Mouse (Mus musculus): Measurements from ENCODE around the gene Plscr2. TPM values are rescaled to one million over a fixed set of nuclear protein-coding genes. Genes with fewer than 3 reads are reported as not detected.

Plscr2 gene
- total and polyA plus RNA-seq, 3 experiments: 0.11 to 0.19 TPM; not detected in 1

DNA sequence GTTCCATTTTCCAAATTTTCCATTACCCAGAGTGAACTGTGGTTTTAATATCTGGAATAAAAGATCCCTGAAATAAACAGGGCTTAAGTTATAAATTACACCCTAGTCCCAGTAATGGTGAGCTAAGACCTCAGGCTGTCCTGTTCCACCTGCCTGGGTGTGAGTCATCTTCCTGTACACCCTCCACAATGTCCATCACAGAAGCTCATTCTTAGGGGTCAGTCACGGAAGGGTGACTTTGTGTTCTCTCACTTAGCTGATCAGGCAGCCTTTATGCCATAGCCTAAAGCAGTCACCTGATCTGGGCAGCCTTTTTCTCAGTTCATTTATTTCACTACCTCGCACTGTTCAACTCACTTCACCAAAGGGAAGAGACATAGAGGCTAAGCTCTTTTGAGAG lies 16.8 kb downstream of the Plscr2 start:
- Histone ChIP-seq H3K9ac (ENCODE audit: control insufficient read depth, low read depth, low read length, poor library complexity, severe bottlenecking) (no peak overlapping the region), H3K27me3 (ENCODE audit: control insufficient read depth in 1 of 2, insufficient read depth in 2 of 2, low read length in 2 of 2) (no peaks in the 10 kb centered on the region), H3K4me3 (ENCODE audit: control insufficient read depth in 1 of 2, insufficient read depth in 1 of 2, low read depth in 2 of 2, low read length in 2 of 2) (no peak overlapping the region), H3K4me1 (ENCODE audit: control insufficient read depth in 1 of 2, insufficient read depth in 2 of 2, low read length in 2 of 2) (peaks cover 27 to 31% of the 10 kb centered on the region in 2 experiments), H3K36me3 (ENCODE audit: control insufficient read depth in 1 of 2, insufficient read depth in 2 of 2, low read length in 2 of 2) (peaks cover 0 to 33% of the 10 kb centered on the region in 2 experiments; a peak in 2 of 4 replicates), H3K9me3 (replicated peaks; ENCODE audit: insufficient read depth, low read length) (no peaks in the 10 kb centered on the region), H3K27ac (ENCODE audit: control insufficient read depth, low read depth, low read length) (no peak overlapping the region), H3K79me2 (ENCODE audit: control insufficient read depth, insufficient read depth, low read length, poor library complexity) (no peaks in the 10 kb centered on the region)
- no peak for DNase-seq (ENCODE audit: low read depth, low spot score)
- TF ChIP-seq ELF1 (IDR thresholded peaks at IDR 0.05; ENCODE audit: low read depth, low read length) (no peak), MYC (IDR thresholded peaks at IDR 0.05; ENCODE audit: low read depth, low read length) (no peak), BHLHE40 (IDR thresholded peaks at IDR 0.05; ENCODE audit: borderline replicate concordance, low read depth, low read length) (no peak), GABPA (IDR thresholded peaks at IDR 0.05; ENCODE audit: low read depth, low read length) (no peak), ETS1 (IDR thresholded peaks at IDR 0.05; ENCODE audit: low read depth, low read length) (no peak), MXI1 (IDR thresholded peaks at IDR 0.05; ENCODE audit: low read depth, low read length) (no peak), TAL1 (IDR thresholded peaks at IDR 0.05; ENCODE audit: low read length) (no peak), POLR2AphosphoS5 (IDR thresholded peaks at IDR 0.05; ENCODE audit: borderline replicate concordance, low read depth, low read length) (no peak), CHD1 (IDR thresholded peaks at IDR 0.05; ENCODE audit: low read depth, low read length) (no peak), HCFC1 (IDR thresholded peaks at IDR 0.05; ENCODE audit: low read depth, low read length) (no peak), MAX (IDR thresholded peaks at IDR 0.05; ENCODE audit: low read length) (no peak), GATA1 (IDR thresholded peaks at IDR 0.05; ENCODE audit: low read depth, low read length) (no peak)

DNA sequence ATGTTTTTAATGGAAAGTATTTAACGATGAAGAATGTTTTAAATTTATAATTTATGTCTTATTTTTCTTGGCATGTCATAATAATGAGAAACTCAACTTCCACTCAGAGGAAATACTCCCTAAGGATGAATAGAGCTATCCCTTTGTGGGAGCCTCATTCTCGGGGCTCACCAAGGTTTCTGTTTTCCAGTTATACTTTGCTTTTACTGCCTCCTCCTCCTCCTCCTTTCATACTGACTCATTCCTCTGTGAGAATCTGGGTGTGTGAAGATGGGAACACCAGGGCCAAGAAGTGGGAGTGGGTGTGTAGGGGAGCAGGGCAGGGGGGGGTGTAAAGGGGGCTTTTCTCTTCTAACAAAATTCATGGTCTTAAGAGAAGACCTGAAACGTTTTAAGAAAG lies 17.5 kb downstream of the Plscr2 start:
- Histone ChIP-seq H3K9me3 (replicated peaks; ENCODE audit: insufficient read depth, low read length) (no peaks in the 10 kb centered on the region), H3K4me3 (ENCODE audit: control insufficient read depth in 1 of 2, insufficient read depth in 1 of 2, low read depth in 2 of 2, low read length in 2 of 2) (no peak overlapping the region), H3K36me3 (ENCODE audit: control insufficient read depth in 1 of 2, insufficient read depth in 2 of 2, low read length in 2 of 2) (peaks cover 0 to 33% of the 10 kb centered on the region in 2 experiments; a peak in 2 of 4 replicates), H3K27ac (ENCODE audit: control insufficient read depth, low read depth, low read length) (peak overlapping the region; percentile 12; the same call in 1 of the 2 replicates), H3K4me1 (ENCODE audit: control insufficient read depth in 1 of 2, insufficient read depth in 2 of 2, low read length in 2 of 2) (peaks cover 27 to 31% of the 10 kb centered on the region in 2 experiments), H3K9ac (ENCODE audit: control insufficient read depth, low read depth, low read length, poor library complexity, severe bottlenecking) (no peak overlapping the region), H3K27me3 (ENCODE audit: control insufficient read depth in 1 of 2, insufficient read depth in 2 of 2, low read length in 2 of 2) (no peaks in the 10 kb centered on the region), H3K79me2 (ENCODE audit: control insufficient read depth, insufficient read depth, low read length, poor library complexity) (no peaks in the 10 kb centered on the region)
- DNase-seq (ENCODE audit: low read depth, low spot score): no peak
- TF ChIP-seq GABPA (IDR thresholded peaks at IDR 0.05; ENCODE audit: low read depth, low read length) (no peak), POLR2AphosphoS2 (IDR thresholded peaks at IDR 0.05; ENCODE audit: low read length) (no peak), USF1 (IDR thresholded peaks at IDR 0.05; ENCODE audit: low read depth, low read length) (0 out of 2 replicates have a peak, but pooled peaks have one; percentile 0), KAT2A (conservative IDR thresholded peaks at IDR 0.05; ENCODE audit: low read depth, low read length) (no peak), CTCF (IDR thresholded peaks at IDR 0.05 in 2 of 3, conservative IDR thresholded peaks at IDR 0.05 in 1 of 3; ENCODE audit: control insufficient read depth in 1 of 3, insufficient read depth in 1 of 3, low read depth in 2 of 3, low read length in 3 of 3, poor library complexity in 1 of 3, severe bottlenecking in 1 of 3) (no peak), CHD2 (IDR thresholded peaks at IDR 0.05; ENCODE audit: low read length) (no peak)

All from MEL (cell line).